Mouse (Mus musculus) liver, embryonic 18 days (tissue): ENCODE data around the gene Snx19. TPM values are rescaled to one million over a fixed set of nuclear protein-coding genes. Genes with fewer than 3 reads are reported as not detected.

Experiments used
- polyA plus RNA-seq: library from polyadenylated mRNA; depleted of rRNA; stranded (reverse); fragments of >200 nt; gene quantifications from 2 replicates; pipeline ENCODE4 v1.2.3, GENCODE M21; 2012; rRNA removed

Gene Snx19
- polyA plus RNA-seq, result 3.1 and 3.5 TPM in 2 replicates

DNA sequence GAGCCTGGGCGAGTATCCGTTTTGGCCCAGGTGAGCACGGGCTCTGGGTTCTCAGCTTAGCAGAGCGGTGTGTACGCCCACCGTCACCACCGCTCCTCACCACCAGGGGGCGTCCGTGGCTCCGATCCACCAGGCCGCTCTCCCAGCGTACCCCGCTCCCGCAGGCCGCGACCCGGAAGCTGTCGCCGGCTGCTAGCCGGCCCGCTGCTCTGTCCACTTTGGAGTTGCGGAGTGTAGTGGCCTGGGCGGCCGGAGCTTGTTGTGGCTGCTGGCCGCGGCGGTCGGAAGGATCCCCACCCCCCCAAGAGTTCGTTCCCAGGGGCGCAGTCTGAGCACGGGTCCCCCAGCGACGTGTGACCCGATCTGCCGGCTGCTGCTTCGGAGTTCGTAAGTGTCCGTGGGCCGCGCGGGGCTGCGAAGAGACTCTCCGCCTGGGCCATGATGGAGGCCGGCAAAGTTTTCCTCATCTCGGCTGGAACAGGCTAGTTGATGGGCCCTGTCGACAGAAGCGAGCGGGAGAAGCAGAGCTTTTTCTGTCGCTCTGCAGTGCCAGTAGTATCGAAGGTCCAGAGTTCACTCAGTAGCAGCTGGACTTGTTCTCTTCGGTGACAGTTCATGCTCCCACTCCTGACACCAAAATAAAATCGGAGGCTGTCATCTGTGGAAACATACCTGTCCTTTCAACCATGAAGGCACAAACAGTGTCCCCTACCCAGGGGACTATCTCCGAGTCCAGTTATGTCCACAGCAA lies at the start of gene Snx19:
Gene Snx19 (plus strand): TSS at position 227 of the 751 bp plus-strand sequence.

